Mouse (Mus musculus) 416B (cell line): ENCODE data around the gene Asic2.

Experiments
- DNase-seq: peaks from one replicate; pipeline ENCODE4 v3.0.0; 2011; ENCODE audit warnings: low read depth

The Asic2 gene

GRCm38 (mm10) chr11:81954398-81954797 lies 13.9 kb downstream of the Asic2 start:
- DNase-seq: no peak

GRCm38 (mm10) chr11:81948021-81948420 lies 20.2 kb downstream of the Asic2 start:
- no peak for DNase-seq

GRCm38 (mm10) chr11:81942167-81942566 lies 26.1 kb downstream of the Asic2 start:
- DNase-seq: peak; percentile 12

DNA sequence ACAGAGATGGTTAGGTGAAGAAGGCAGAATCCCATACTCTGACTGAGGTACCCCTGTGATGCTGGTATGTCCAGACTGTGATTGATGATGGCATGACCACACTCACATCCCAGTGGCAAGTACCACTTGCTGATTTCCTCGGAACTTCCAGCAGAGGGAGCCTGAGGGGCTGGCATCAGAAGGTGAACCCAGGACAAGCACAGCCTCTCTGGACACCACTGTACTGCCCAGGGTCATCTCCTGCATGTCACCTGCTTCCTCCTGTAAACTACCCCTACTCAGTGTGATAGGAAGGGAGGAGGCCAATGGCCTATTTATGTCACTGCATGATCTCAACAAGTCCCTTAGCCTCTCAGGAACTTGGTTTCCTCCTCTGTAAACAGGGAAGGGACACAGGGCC lies 27.3 kb downstream of the Asic2 start:
- DNase-seq: peak; percentile 38

DNA sequence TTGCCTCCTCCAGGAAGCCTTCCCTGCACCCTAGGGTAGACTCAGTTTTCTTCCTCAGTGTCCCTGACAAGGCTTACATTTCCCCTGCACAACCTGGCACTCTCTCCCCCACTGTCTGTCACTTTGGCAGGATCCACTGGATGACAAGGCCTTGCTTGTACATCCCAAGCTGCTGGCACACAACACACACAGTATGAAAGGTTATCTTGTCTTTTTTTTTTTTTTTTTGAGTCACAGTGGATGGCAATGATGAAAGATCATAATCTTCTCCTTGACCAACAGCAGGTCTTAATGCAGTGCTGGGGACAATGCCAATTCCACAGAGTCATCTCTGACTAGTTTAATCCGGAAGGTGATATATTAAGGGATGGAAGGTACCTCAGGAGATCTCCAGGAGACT lies 30.7 kb downstream of the Asic2 start:
- no peak for DNase-seq

GRCm38 (mm10) chr11:81926393-81926792 lies 41.9 kb downstream of the Asic2 start:
- DNase-seq: no peak

GRCm38 (mm10) chr11:81923626-81924025 lies 44.6 kb downstream of the Asic2 start:
- no peak for DNase-seq

DNA sequence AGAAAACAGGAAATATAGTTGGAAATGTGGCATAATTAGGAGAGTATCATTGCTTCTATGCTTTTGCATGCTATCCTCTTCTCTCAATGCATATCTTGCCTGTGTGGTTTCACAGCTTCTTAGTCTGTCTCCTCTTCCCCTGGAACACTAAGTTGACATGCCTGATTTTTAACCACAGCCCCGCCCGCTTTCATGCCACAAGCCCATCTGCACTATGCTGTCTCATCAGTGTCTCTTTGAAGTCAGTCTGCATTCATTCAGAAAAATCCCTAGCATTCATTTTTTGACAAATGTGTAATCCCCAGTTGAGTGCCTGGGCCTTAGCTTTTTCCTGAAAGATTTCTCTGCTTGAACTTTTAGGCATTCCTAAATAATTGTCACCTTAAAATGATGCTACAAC lies 45.2 kb downstream of the Asic2 start:
- DNase-seq: peak; percentile 4

GRCm38 (mm10) chr11:81915501-81915900 lies 52.8 kb downstream of the Asic2 start:
- DNase-seq: no peak

- no peak for DNase-seq
Measured at GRCm38 (mm10) chr11:81913071-81913470, 55.2 kb downstream of the Asic2 start.

- DNase-seq: no peak
Measured at GRCm38 (mm10) chr11:81909397-81909894, 58.8 kb downstream of the Asic2 start.

DNA sequence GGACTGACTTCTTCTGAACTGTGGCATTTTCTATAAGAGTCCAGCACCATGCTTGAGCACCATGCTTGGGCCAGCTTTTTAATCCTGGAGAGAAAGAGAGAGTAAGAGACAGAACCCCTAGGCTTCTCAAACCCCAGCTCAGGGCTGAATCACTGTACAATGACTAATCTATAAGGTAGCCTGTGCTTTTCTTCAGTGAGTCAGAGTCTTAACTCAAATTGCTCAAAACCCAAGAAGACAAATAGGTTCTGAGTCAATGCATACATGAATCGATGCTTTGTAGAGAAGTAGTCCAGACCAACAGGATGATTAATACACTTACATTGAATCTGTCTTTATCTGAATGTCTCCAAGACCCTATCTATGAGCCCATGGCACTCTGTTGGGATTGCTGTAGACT lies 59.5 kb downstream of the Asic2 start:
- no peak for DNase-seq

- DNase-seq: no peak
Measured at GRCm38 (mm10) chr11:81902318-81902717, 65.9 kb downstream of the Asic2 start.

GRCm38 (mm10) chr11:81897547-81898354 lies 70.5 kb downstream of the Asic2 start:
- DNase-seq: no peak

GRCm38 (mm10) chr11:81896511-81896910 lies 71.7 kb downstream of the Asic2 start:
- DNase-seq: no peak

GRCm38 (mm10) chr11:81871506-81872213 lies 96.6 kb downstream of the Asic2 start:
- no peak for DNase-seq

DNA sequence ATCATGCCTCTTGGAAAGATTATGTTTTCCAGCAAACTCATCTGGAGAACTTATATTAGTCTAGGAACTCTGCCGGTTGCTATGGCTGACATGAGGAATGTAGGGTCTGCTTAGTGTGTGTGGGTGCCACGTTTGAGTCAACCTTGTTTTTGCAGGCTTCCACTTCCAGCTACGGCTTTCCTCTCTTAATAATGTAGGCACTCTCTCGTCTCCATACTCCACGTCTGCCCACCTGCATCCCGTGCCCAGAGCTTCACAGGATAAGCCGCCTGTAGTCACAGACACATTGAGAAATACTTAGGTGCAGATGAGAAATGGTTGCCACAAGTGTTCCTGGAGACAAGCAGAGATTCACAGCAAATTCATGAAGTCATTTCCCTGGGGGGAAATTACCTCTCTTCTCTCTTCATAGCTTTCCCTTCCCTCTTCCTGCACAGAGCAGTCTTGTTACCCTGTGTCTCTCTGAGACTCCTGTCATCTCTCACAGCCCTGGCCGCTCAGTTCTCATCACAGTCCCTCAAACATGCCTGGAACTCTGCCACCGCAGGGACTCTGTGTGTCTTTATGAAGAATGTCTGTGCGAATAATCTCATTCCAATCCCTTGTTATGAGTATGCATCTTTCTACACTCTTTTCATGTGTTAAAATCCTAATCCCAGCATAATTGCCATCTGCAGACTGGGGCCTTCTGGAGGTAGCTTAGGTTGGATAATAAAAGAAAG lies 102.4 kb downstream of the Asic2 start:
- no peak for DNase-seq

DNA sequence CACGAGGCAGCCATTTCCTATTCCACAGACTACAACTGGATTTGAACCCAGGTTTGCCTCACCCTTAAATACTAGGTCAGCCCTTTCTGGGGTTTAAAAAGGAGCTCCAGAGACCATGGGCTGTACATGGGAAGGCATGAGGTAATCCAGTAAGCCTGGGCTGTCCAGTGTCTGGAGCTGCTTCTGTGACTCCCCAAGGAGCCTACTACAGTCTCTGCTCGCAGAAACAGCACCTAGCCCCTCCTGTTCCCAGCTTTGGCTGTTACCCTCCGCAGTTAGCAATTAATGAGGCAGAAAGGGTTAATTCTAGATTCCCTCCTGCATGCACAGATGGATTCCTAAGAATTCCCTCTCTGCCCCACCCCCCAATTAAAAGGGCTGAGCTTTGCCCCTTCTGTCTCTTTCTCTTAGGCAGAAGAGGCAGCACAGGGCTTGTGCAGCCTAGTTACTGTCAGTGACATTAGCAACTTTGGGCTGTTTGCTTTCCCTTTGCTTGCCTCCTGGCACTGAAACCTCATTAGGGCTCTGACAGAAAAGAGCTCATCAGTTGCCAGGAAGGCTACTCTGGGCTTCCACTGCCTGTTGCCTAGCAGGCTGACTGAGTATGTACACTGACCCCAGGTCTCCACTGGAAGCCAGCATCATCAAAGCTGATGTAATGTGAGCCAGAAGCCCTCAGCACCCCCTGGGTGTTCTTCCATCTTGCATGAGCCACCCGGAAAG lies 107.8 kb downstream of the Asic2 start, which contains the start of gene 5530401A14Rik:
TSS of gene 5530401A14Rik (plus strand) at position 424 of the 723 bp plus-strand sequence.
- DNase-seq: no peak

DNA sequence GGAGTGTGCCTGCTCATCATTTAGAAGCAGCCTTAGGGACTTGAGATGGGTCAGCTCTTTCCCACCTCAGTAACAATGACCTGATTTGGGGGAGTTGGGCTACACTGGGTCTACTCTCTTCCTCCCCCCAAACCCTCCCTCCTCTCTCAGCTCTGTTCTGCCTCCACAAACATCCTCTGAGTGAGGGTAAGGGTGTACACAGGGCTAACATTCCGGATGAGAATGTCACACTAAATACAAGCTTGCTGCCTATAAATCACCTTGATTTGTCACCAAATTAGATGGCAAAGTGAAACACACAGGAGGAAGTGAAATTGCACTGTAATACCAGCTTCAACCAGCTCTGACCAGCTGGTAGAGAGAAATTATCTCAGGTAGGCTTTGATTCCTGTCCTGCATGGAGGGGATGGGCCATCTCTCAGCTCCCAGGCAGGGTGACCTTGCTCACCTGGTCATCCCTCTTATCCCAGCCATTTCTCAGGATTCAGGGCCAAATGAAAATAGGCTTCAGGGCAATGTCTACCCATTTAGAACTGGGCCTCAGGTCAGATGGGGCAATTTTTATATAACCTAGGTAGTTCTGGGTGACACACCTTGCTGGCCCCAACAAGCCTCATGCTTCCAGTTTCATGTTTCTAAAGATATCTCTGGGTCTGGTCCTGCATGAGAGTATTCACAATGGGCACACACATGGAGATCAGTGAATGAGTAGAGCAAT lies 120.3 kb downstream of the Asic2 start:
- no peak for DNase-seq

- DNase-seq: no peak
Measured at GRCm38 (mm10) chr11:81845686-81846036, 122.6 kb downstream of the Asic2 start.

DNA sequence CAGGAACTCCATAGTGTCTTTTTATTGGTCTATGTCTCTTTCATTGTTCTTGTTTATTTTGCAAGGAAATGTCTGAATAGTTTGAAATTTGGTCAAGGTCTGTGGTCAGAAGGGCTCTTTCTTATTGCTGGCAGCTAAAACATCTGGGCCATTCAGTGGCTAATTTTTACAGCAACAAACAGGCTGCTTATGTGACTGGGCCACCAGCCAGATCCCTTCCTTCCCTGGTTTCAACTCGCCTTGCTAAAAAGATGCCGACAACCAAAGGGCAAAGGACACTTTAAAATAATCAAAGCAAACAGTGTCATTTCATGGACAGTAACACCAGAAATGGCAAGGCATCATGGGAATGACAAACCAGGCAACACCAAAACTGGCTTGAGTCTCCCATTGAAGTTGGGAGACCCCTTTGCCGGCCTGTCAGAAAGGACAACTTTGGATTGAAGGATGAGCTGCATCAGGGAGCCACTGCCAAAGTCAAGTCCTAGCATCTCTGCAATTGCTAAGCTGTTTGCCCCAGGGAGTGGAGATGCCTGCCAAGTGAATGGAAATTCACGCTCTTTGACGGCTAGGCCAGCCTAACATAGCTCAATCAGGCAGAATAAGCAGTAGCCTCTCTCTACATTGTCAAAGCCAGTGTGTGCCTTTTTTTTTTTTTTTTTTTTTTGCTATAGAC lies 123.1 kb downstream of the Asic2 start:
- DNase-seq: no peak
